Mouse (Mus musculus) lung, embryonic 14.5 days (tissue): Measurements from ENCODE around the gene Atm. TPM values are rescaled to one million over a fixed set of nuclear protein-coding genes. Genes with fewer than 3 reads are reported as not detected.

Experiments
- ATAC-seq: fragments of 200-750 bp; cut with Nextera tagmentation; 2 replicates; pipeline ENCODE4 v1.8.0; 2017; ENCODE audit warnings: mild to moderate bottlenecking, moderate TSS enrichment, moderate library complexity; ENCODE audit not compliant: insufficient read depth
- DNase-seq: peaks from one replicate; pipeline ENCODE4 v3.0.0-alpha.2; 2015
- H3K27ac ChIP-seq: fragments of 300-500 bp; sonication (generic); 2 replicates; pipeline ENCODE4 v1.5.1; 2014; ENCODE audit warnings: low read depth, mild to moderate bottlenecking, moderate library complexity
- H3K27me3 ChIP-seq: fragments of 300-500 bp; sonication (generic); 2 replicates; pipeline ENCODE4 v1.6.1; 2014; ENCODE audit warnings: low read length, control low read depth; ENCODE audit not compliant: insufficient read depth
- H3K36me3 ChIP-seq: fragments of 300-500 bp; sonication (generic); 2 replicates; pipeline ENCODE4 v1.6.1; 2014; ENCODE audit warnings: control low read depth; ENCODE audit not compliant: insufficient read depth
- H3K4me1 ChIP-seq: fragments of 300-500 bp; sonication (generic); 2 replicates; pipeline ENCODE4 v1.6.1; 2014; ENCODE audit warnings: antibody characterized with exemption, control low read depth; ENCODE audit not compliant: insufficient read depth
- H3K4me2 ChIP-seq: fragments of 300-500 bp; sonication (generic); 2 replicates; pipeline ENCODE4 v1.6.1; 2014; ENCODE audit warnings: mild to moderate bottlenecking
- H3K4me3 ChIP-seq: fragments of 300-500 bp; sonication (generic); 2 replicates; pipeline ENCODE4 v1.5.1; 2014; ENCODE audit warnings: low read depth, low read length
- H3K9ac ChIP-seq: fragments of 300-500 bp; sonication (generic); 2 replicates; pipeline ENCODE4 v1.6.1; 2014
- H3K9me3 ChIP-seq: fragments of 300-500 bp; sonication (generic); 2 replicates; pipeline ENCODE4 v1.6.1; 2016; ENCODE audit warnings: low read depth, low read length, control low read depth
- CTCF ChIP-seq: IDR thresholded peaks from 2 replicates; pipeline ENCODE4 v1.5.1; 2016; ENCODE audit warnings: antibody characterized with exemption, low read depth
- whole genome bisulfite sequencing: fragments of 180-500 bp; shearing (Covaris S2); extraction: QIAGEN DNeasy Blood & Tissue Kit; methylation state at CpG from one replicate; pipeline ENCODE4 v1.1.7; 2014; 5-methylcytosine and 5-hydroxymethylcytosine counted together
- microRNA-seq: library from miRNA; unstranded; fragments of <30 nt; microRNA quantifications from one replicate; pipeline ENCODE4, GENCODE M21; 2016; ENCODE audit warnings: borderline number of aligned reads
- polyA plus RNA-seq: library from polyadenylated mRNA; unstranded; fragments of >200 nt; fragmentation: Nextera tagmentation; extraction: Ambion mirVana; gene quantifications from 2 replicates; pipeline ENCODE4 v1.2.1, GENCODE M21; 2014

The Atm gene
- polyA plus RNA-seq, 1 experiment from 2014 or later = 16.2 TPM

- H3K9ac ChIP-seq = no peak overlapping the region
- H3K9me3 ChIP-seq = no peaks in the 10 kb centered on the region
- no peaks in the 10 kb centered on the region for H3K27me3 ChIP-seq
- H3K4me1 ChIP-seq = peaks cover 14% of the 10 kb centered on the region
- 94% methylated on average over 4 of the region's 4 CpGs for WGBS
- H3K36me3 ChIP-seq = peaks cover 24% of the 10 kb centered on the region
- H3K4me2 ChIP-seq = no peak overlapping the region
- no peak for ATAC-seq
- no peak for DNase-seq
- no peak overlapping the region for H3K4me3 ChIP-seq
- H3K27ac ChIP-seq = no peak overlapping the region
- TF ChIP-seq CTCF = no peak
Measured at GRCm38 (mm10) chr9:53400696-53401095, 135.8 kb downstream of the Atm start.

DNA sequence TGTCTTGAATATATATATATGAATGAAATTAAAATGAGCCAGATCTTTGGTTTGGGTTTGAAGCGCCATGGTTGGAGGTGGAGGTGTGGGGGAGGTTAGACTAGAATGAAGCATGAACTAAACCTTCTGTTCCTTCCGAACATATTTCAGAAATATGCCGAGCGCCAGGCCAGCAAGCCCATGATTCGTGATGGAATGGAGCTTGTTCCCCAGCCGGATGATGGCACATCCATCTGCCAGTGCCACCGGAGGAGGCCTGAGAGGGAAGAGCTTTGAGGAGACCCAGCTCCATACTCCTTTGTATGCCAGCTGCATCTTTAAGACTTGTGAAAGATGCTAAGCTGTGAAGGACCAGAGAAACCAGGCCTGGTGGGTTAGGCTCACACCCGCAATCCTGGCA is 137.0 kb downstream of the Atm start:
- WGBS = 93% methylated on average over 8 of the region's 8 CpGs

DNA sequence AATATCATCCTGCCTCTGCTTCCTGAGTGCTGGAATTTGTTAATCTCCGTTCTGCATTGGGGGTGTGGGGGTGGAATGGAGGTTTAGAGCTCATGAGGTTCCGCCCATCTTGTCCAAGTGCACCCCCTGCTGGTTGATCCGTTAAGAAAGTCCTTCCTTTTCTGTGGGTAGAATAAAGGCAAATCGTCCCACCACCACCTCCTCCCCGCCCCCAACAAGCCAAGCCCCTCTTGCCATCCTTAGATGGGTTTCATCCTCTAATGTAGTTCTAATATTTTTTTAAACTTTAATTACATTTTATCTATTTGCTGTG is 138.2 kb downstream of the Atm start:
- Histone ChIP-seq H3K4me3 (no peak overlapping the region), H3K27me3 (no peaks in the 10 kb centered on the region), H3K4me2 (no peak overlapping the region), H3K9me3 (no peaks in the 10 kb centered on the region), H3K4me1 (peaks cover 9% of the 10 kb centered on the region), H3K36me3 (peaks cover 29% of the 10 kb centered on the region), H3K9ac (no peak overlapping the region), H3K27ac (no peak overlapping the region)
- TF ChIP-seq CTCF = peak; percentile 76
- 13% methylated on average over 5 of the region's 5 CpGs for WGBS
- no peak; the same call in 1 of the 2 replicates for ATAC-seq
- peak; percentile 84 for DNase-seq

More for the DNA sequence above, 137.0 kb downstream of the Atm start:
- Histone ChIP-seq H3K9ac (no peak overlapping the region), H3K36me3 (peaks cover 24% of the 10 kb centered on the region), H3K27me3 (no peaks in the 10 kb centered on the region), H3K27ac (no peak overlapping the region), H3K4me3 (no peak overlapping the region), H3K4me1 (peaks cover 11% of the 10 kb centered on the region), H3K9me3 (no peaks in the 10 kb centered on the region), H3K4me2 (no peak overlapping the region)
- no peak for TF ChIP-seq CTCF
- ATAC-seq = no peak
- DNase-seq = no peak

DNA sequence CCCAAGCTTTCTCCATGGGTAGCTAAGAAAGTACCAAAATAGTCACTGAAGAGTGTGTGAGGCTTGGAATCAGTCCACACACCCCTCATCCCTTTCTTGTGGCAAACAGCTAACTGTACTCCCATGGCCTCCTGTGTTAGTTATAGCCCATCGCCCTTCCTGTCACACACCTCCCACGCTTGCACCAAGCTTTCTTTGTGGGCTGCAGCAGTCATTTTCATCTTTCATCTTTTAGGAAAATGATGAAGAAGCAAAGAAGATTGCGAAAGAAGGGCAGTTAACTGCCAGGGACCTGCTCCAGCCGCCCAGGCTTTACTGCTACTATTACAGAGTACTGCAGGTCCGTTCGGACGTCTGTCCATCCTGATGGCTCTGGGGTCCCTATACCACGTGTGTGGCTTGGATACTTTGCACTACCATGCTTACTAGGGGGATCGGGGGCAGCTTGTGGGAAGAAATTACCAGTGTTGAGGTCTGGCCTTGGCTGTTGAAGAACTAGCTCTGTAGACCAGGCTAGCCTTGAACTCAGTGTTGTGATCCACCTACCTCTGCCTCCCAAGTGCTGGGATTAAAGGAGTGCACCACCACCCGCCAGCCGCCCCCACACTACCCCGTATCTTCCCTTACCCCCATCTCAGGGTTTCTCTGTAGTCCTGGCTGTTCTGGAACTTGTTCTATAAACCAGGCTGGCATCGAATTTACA is 138.7 kb downstream of the Atm start:
- 70% methylated on average over 13 of the region's 13 CpGs for WGBS
- Histone ChIP-seq H3K27ac (no peak overlapping the region), H3K9ac (no peak overlapping the region)

DNA sequence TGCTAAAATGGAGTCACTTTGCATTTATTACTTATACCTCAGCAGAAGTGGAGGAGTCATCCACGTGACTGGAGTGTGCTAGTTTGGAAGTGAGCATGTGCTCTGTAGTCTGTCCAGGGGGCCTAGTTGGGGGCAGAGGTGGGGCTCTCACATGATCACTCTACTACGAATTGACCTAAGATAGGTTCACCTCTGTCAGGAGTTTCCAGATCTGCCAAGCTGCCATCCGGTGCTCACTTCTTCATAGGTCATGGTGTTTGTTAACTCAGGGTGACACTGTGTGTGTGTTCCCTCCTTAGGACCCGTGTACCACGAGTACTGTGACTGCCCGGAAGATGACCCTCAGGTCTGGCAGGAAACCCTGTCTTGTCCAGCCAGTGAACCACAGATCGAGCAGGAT is 146.4 kb downstream of the Atm start:
- Histone ChIP-seq H3K4me3 (no peak overlapping the region), H3K4me1 (no peaks in the 10 kb centered on the region), H3K27ac (no peak overlapping the region), H3K36me3 (peaks cover 40% of the 10 kb centered on the region; the same call in 1 of the 2 replicates), H3K9me3 (no peaks in the 10 kb centered on the region), H3K4me2 (no peak overlapping the region), H3K9ac (no peak overlapping the region), H3K27me3 (no peaks in the 10 kb centered on the region)
- 53% methylated on average over 7 of the region's 7 CpGs for WGBS
- DNase-seq (no peak), ATAC-seq (no peak)
- no peak for TF ChIP-seq CTCF

More for the DNA sequence above, 138.7 kb downstream of the Atm start:
- peaks cover 8% of the 10 kb centered on the region for H3K4me1 ChIP-seq
- ATAC-seq (no peak; the same call in 1 of the 2 replicates), DNase-seq (no peak)
- no peaks in the 10 kb centered on the region for H3K27me3 ChIP-seq
- H3K9me3 ChIP-seq = no peaks in the 10 kb centered on the region
- H3K4me3 ChIP-seq = no peak overlapping the region
- no peak for TF ChIP-seq CTCF
- H3K4me2 ChIP-seq = no peak overlapping the region
- peaks cover 34% of the 10 kb centered on the region for H3K36me3 ChIP-seq

Small RNAs within 50 kb of the gene (microRNA-seq; reads per million reads assigned to microRNA genes)
- gene Mir130c = not detected

Other genes starting within 250 kb of the Atm start
- 5.0 and 5.6 TPM in 2 replicates for gene Exph5, start 235.1 kb downstream of the Atm start, polyA plus RNA-seq
- 43.5 and 43.9 TPM in 2 replicates for gene Kdelc2, start 152.7 kb downstream of the Atm start, polyA plus RNA-seq
- 1.2 and 1.6 TPM in 2 replicates for gene 4930550C14Rik, start 134.4 kb downstream of the Atm start, polyA plus RNA-seq
- gene Npat, start 307 bp upstream of the Atm start, polyA plus RNA-seq = 26.2 and 26.3 TPM in 2 replicates
- 111 and 114 TPM in 2 replicates for gene Acat1, start 73.6 kb upstream of the Atm start, polyA plus RNA-seq
- 46.5 and 51.1 TPM in 2 replicates for gene Cul5, start 133.3 kb upstream of the Atm start, polyA plus RNA-seq
- 0.34 and 0.38 TPM in 2 replicates for gene Rab39, start 169.5 kb upstream of the Atm start, polyA plus RNA-seq
- gene Slc35f2, start 234.8 kb upstream of the Atm start, polyA plus RNA-seq = 7.7 and 8.3 TPM in 2 replicates